Mouse (Mus musculus): Measurements from ENCODE around the gene Pon3. TPM values are rescaled to one million over a fixed set of nuclear protein-coding genes. Genes with fewer than 3 reads are reported as not detected.

Gene Pon3
- polyA plus RNA-seq (2021; fragmentation: Nextera tagmentation) = 2.7 and 2.8 TPM in 2 replicates
- long read RNA-seq, experiment 1, partial matches to known transcripts = 0 of 4 reads
- long read RNA-seq, experiment 1, other reads (novel, unspliced or antisense) = 1 of 4 reads
- long read RNA-seq, experiment 2, partial matches to known transcripts = 1 of 2 reads
- long read RNA-seq, experiment 2, other reads (novel, unspliced or antisense) = 0 of 2 reads

GRCm38 (mm10) chr6:5255722-5256451 lies at the start of gene Pon3:
Pon3 (minus strand) TSS chr6:5256286.

GRCm38 (mm10) chr6:5298092-5298554 lies 42.0 kb upstream of the Pon3 start, which contains the start of gene Pon2:
Pon2 (minus strand) TSS chr6:5298455.

GRCm38 (mm10) chr6:5193693-5194092 lies 62.4 kb downstream of the Pon3 start, which contains the start of gene Pon1:
Pon1 (minus strand) TSS chr6:5193946.

Other genes starting within 250 kb of the Pon3 start
- gene Pon1, start 62.3 kb downstream of the Pon3 start, polyA plus RNA-seq (2021; fragmentation: Nextera tagmentation) = not detected in 2 replicates
- 57.2 and 68.2 TPM in 2 replicates for gene Pon2, start 42.2 kb upstream of the Pon3 start, polyA plus RNA-seq (2021; fragmentation: Nextera tagmentation)
- gene Asb4, start 127.1 kb upstream of the Pon3 start, polyA plus RNA-seq (2021; fragmentation: Nextera tagmentation) = 0.27 and 0.53 TPM in 2 replicates
- gene Pdk4, start 240.0 kb upstream of the Pon3 start, polyA plus RNA-seq (2021; fragmentation: Nextera tagmentation) = 4.5 TPM in 2 replicates

Measured in left cerebral cortex, adult 6 months (tissue).